Mouse (Mus musculus): Measurements from ENCODE around the gene Ppm1h. TPM values are rescaled to one million over a fixed set of nuclear protein-coding genes. Genes with fewer than 3 reads are reported as not detected.

The Ppm1h gene
- total and polyA plus RNA-seq, 2 experiments from 2014 or later, result 31.1 to 31.7 TPM

DNA sequence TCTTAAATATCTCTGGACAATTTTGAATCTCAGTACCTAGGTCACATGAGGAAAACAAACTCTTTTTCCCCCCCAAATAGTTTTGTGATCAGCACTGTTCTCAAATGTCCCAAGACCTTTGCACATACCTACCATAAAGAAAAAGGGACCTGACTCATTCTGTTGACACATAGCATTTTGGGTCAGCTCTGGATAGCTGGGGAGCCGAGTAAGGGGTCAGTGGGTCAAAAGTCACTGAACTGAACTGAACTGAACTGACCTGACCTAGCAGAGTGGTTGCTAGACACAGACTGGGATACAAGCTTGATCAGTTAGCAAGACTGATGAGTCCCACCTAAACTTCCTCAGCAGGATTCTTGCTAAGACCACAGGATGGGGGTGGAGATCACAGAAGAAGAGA lies 6.7 kb downstream of the Ppm1h start:
- no peak for DNase-seq
- TF ChIP-seq CTCF (IDR thresholded peaks at IDR 0.05; ENCODE audit: low read depth), result no peak
- no peak overlapping the region for H3K9ac ChIP-seq
- H3K9me3 ChIP-seq (ENCODE audit: low read length), result no peaks in the 10 kb centered on the region
- 74% methylated on average over 1 of the region's 1 CpGs for WGBS
- H3K27ac ChIP-seq (ENCODE audit: low read depth, low read length), result no peak overlapping the region
- H3K4me1 ChIP-seq (ENCODE audit: insufficient read depth), result 0 out of 2 replicates have a peak, but pooled peaks cover 5% of the 10 kb centered on the region
- H3K4me3 ChIP-seq (ENCODE audit: low read depth, low read length), result no peak overlapping the region
- H3K27me3 ChIP-seq (ENCODE audit: insufficient read depth, low read length), result no peaks in the 10 kb centered on the region; the same call in 1 of the 2 replicates
- H3K4me2 ChIP-seq (ENCODE audit: low read depth), result no peak overlapping the region
- ATAC-seq, result no peak
- H3K36me3 ChIP-seq (ENCODE audit: insufficient read depth), result no peaks in the 10 kb centered on the region

DNA sequence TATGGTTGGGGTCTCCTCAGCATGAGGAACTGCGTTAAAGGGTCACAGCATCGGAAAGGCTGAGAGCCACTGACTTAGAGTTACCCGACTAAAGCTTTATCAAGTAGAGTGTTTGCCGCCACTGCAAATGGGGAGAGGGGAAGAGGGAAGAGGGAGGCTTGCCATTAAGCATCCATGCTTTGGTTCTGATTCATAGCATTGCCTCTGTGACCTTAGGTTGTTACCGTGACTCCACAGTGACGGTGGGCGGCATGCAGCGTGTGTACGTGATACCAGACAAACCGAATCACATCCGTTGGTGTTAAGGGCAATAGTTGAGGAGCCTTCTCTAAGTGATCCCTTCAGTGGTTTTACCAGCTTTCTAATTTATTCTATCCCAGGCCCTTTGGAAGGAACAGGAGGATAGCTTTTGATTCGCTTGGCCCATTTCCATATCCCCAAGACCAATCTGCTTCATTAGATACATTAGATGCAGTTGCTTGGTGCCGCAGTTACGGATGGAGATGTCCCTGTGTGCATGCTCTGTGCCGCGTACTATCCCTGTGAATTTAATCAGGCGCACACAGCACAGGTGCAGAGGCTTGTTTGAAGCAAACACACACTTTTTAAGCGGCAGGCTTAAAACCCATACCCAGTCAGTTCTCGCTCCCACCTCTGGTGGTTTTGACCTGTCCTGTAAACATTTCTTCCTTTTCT lies 7.4 kb downstream of the Ppm1h start:
- H3K4me1 ChIP-seq (ENCODE audit: insufficient read depth), result no peaks in the 10 kb centered on the region
- ATAC-seq (no peak), DNase-seq (no peak)
- no peak overlapping the region for H3K9ac ChIP-seq
- H3K36me3 ChIP-seq (ENCODE audit: insufficient read depth), result no peaks in the 10 kb centered on the region
- H3K4me3 ChIP-seq (ENCODE audit: low read depth, low read length), result no peak overlapping the region
- H3K27ac ChIP-seq (ENCODE audit: low read depth, low read length), result no peak overlapping the region
- no peak for TF ChIP-seq CTCF (IDR thresholded peaks at IDR 0.05; ENCODE audit: low read depth)
- H3K4me2 ChIP-seq (ENCODE audit: low read depth), result no peak overlapping the region
- WGBS, result 86% methylated on average over 19 of the region's 19 CpGs
- no peaks in the 10 kb centered on the region for H3K9me3 ChIP-seq (ENCODE audit: low read length)
- H3K27me3 ChIP-seq (ENCODE audit: insufficient read depth, low read length), result no peaks in the 10 kb centered on the region; the same call in 1 of the 2 replicates

DNA sequence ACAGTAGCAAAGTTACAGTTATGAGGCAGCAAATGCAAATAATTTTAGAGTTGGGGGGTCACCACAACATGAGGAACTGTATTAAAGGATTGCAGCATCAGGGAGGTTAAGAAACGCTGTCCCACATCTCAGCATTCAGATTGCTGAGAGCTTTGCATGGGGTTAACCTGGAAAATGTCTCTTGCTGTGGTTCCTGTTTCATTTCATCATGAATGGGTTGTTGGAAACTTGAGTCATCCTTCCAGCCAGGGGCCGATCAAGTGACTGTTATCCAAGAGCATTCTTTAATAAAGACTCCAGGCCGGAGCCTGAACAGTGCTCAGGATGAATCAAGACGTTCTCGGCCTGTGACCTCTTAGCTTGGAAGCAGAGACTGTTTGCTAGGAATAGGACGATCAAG lies 12.1 kb downstream of the Ppm1h start:
- no peaks in the 10 kb centered on the region for H3K27me3 ChIP-seq (ENCODE audit: insufficient read depth, low read length)
- H3K4me2 ChIP-seq (ENCODE audit: low read depth), result no peak overlapping the region
- H3K4me1 ChIP-seq (ENCODE audit: insufficient read depth), result no peaks in the 10 kb centered on the region
- TF ChIP-seq CTCF (IDR thresholded peaks at IDR 0.05; ENCODE audit: low read depth), result no peak
- no peak overlapping the region for H3K9ac ChIP-seq
- H3K36me3 ChIP-seq (ENCODE audit: insufficient read depth), result no peaks in the 10 kb centered on the region
- WGBS, result 81% methylated on average over 6 of the region's 6 CpGs
- H3K27ac ChIP-seq (ENCODE audit: low read depth, low read length), result no peak overlapping the region
- ATAC-seq, result no peak
- H3K4me3 ChIP-seq (ENCODE audit: low read depth, low read length), result no peak overlapping the region
- H3K9me3 ChIP-seq (ENCODE audit: low read length), result no peaks in the 10 kb centered on the region
- no peak for DNase-seq

DNA sequence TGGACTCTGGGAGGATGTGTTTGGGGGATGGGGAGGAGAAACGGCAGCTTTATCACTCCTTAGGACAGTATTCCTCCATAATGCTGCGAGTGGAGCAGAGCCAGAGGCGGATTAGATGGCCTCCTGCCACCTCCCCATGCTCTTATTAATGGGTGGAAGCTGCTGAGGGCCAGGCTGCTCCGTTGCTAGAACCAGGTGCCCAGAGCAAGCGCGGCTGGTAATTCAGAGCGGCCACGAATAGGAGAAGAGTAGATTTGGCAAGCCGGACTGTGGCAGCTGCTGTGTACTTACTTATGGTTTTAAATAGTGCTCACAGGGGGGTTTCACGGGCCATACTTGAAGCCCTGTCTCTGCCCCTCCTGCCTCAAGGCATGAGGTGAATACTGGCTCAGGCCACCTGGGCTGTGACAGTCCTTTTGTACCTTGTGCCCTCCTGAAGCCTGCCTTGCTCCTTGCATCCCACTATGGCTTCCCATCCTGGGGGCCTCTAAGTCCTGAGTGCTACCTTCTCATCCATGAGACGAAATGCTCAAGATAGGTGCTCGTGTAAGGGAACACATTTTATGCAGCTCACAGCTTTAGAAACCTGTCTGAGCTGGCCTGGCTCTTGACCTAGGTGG lies 14.7 kb downstream of the Ppm1h start:
- WGBS, result 45% methylated on average over 12 of the region's 12 CpGs

DNA sequence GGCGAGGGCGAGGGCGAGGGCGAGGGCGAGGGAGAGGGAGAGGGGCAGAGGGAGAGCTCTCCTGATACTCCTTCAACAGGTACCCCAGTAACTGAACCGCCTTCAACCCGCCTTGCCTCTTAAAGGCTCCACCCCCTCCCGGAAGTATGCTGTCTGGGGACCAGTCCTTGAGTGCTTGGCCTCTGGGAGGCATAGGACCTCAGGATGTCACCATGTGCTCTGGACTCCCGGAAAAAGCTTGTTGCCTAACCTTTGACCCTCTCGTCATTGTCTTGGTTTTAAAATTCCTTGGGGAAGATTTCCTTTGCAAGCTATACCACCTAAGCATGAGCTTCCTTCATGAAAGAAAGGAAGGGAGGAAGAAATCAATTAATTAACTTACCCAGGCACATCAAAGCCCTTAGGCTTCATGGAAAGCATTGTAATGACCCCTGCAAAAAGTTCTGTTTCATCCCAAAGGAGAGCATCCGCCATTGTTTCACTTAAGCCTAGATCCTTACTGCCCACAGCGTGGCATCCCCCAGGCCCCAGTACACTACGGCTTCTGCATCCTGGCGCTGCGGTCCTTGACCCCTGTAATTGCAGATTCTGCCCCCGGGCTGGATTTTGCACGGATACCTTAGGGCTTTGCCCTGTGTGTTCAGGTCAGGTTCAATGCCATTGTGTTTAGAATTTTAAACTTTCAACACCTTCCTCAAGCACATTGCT lies 15.5 kb downstream of the Ppm1h start:
- H3K27ac ChIP-seq (ENCODE audit: low read depth, low read length), result no peak overlapping the region
- no peak for TF ChIP-seq CTCF (IDR thresholded peaks at IDR 0.05; ENCODE audit: low read depth)
- H3K4me3 ChIP-seq (ENCODE audit: low read depth, low read length), result no peak overlapping the region
- H3K27me3 ChIP-seq (ENCODE audit: insufficient read depth, low read length), result no peaks in the 10 kb centered on the region
- ATAC-seq, result no peak
- DNase-seq, result no peak
- no peak overlapping the region for H3K4me2 ChIP-seq (ENCODE audit: low read depth)
- WGBS, result 77% methylated on average over 17 of the region's 17 CpGs
- no peaks in the 10 kb centered on the region for H3K9me3 ChIP-seq (ENCODE audit: low read length)
- no peaks in the 10 kb centered on the region for H3K4me1 ChIP-seq (ENCODE audit: insufficient read depth)
- no peaks in the 10 kb centered on the region for H3K36me3 ChIP-seq (ENCODE audit: insufficient read depth)
- no peak overlapping the region for H3K9ac ChIP-seq

More for the DNA sequence above, 14.7 kb downstream of the Ppm1h start:
- DNase-seq, result peak; percentile 48
- Histone ChIP-seq H3K27ac (ENCODE audit: low read depth, low read length) (no peak overlapping the region), H3K27me3 (ENCODE audit: insufficient read depth, low read length) (no peaks in the 10 kb centered on the region), H3K4me2 (ENCODE audit: low read depth) (peak overlapping the region; percentile 1; the same call in 1 of the 2 replicates), H3K4me1 (ENCODE audit: insufficient read depth) (no peaks in the 10 kb centered on the region), H3K36me3 (ENCODE audit: insufficient read depth) (no peaks in the 10 kb centered on the region), H3K9ac (no peak overlapping the region), H3K9me3 (ENCODE audit: low read length) (no peaks in the 10 kb centered on the region), H3K4me3 (ENCODE audit: low read depth, low read length) (no peak overlapping the region)
- no peak for TF ChIP-seq CTCF (IDR thresholded peaks at IDR 0.05; ENCODE audit: low read depth)
- ATAC-seq, result peak; percentile 71

DNA sequence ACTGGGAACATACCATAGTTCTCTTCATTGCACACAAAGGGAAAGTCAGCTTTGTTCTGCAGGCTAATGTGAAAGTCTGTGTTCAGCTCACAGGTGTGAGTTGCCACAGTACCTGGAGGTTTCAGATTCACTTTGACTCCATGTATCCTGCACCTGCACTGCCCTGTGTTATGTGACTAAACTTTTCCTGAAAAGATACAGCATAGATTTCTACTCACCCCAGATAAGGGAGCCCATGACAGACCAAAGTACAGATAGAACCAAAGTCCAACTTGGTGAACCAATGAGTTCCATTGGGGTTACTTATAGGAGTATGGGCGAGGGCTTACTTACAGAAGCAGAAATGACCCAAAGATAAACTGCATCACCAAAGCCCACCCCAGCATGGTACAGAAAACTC lies 17.8 kb downstream of the Ppm1h start:
- Histone ChIP-seq H3K9me3 (ENCODE audit: low read length) (no peaks in the 10 kb centered on the region), H3K9ac (no peak overlapping the region), H3K4me3 (ENCODE audit: low read depth, low read length) (no peak overlapping the region), H3K36me3 (ENCODE audit: insufficient read depth) (no peaks in the 10 kb centered on the region), H3K27me3 (ENCODE audit: insufficient read depth, low read length) (no peaks in the 10 kb centered on the region), H3K4me2 (ENCODE audit: low read depth) (no peak overlapping the region), H3K27ac (ENCODE audit: low read depth, low read length) (no peak overlapping the region), H3K4me1 (ENCODE audit: insufficient read depth) (no peaks in the 10 kb centered on the region)
- 88% methylated on average over 1 of the region's 1 CpGs for WGBS
- ATAC-seq (no peak), DNase-seq (no peak)
- no peak for TF ChIP-seq CTCF (IDR thresholded peaks at IDR 0.05; ENCODE audit: low read depth)

DNA sequence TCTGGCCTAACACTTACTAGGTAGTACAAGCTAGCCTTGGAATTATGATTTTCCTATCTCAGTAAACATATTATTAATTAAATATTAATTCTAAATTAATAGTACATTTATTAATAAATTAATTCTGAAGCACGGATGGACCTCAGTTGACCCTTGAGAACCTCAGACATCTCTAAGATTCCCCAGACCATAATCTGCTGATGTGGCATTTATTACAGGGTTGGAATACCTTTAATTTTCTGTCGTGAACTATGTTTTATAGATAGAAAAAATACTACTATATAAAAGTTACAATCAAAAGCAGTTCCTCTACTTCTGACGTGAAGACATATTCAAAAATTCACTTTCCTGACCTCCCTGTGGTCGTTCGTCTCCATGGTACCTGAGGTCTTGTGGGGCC lies 19.8 kb downstream of the Ppm1h start:
- no peak for DNase-seq
- Histone ChIP-seq H3K9me3 (ENCODE audit: low read length) (no peaks in the 10 kb centered on the region), H3K27me3 (ENCODE audit: insufficient read depth, low read length) (no peaks in the 10 kb centered on the region), H3K4me1 (ENCODE audit: insufficient read depth) (no peaks in the 10 kb centered on the region), H3K4me2 (ENCODE audit: low read depth) (no peak overlapping the region), H3K9ac (no peak overlapping the region), H3K36me3 (ENCODE audit: insufficient read depth) (no peaks in the 10 kb centered on the region), H3K27ac (ENCODE audit: low read depth, low read length) (no peak overlapping the region), H3K4me3 (ENCODE audit: low read depth, low read length) (no peak overlapping the region)
- no peak for TF ChIP-seq CTCF (IDR thresholded peaks at IDR 0.05; ENCODE audit: low read depth)
- no peak for ATAC-seq
- 89% methylated on average over 5 of the region's 5 CpGs for WGBS

Measured in forebrain, postnatal 0 days (tissue).